Mouse (Mus musculus): ENCODE data around the gene Gm28374.
A peak's percentile ranks its signal among the peaks of the same experiment; 100 is the strongest.
"Not testable (repeated sequence)": the region's sequence is repeated elsewhere in the genome, so short reads cannot be mapped to it uniquely, and the experiment has no call there.

Gm28374 gene

GRCm38 (mm10) chr19:6054296-6054695 lies 27.8 kb downstream of the Gm28374 start:
- no peak for DNase-seq

DNA sequence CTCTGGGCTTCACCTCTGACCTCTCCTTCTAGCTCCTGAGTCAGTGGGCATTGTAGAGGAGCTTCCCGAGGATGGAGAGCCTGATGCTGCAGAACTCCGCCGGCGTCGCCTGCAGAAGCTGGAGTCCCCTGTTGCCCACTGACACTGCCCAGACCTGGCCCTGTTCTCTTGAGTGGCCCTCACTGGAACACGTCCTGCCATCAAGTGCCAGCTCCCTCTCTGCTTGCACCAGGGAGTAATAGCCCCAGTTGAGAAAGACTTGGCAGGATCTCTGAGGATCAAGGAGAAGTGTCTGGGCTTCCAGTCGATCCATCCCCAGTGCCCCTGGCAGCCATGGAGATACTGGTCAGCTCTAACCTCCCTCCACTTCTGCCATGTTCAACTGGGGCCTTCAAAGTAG lies 29.5 kb downstream of the Gm28374 start:
- DNase-seq, result no peak

DNA sequence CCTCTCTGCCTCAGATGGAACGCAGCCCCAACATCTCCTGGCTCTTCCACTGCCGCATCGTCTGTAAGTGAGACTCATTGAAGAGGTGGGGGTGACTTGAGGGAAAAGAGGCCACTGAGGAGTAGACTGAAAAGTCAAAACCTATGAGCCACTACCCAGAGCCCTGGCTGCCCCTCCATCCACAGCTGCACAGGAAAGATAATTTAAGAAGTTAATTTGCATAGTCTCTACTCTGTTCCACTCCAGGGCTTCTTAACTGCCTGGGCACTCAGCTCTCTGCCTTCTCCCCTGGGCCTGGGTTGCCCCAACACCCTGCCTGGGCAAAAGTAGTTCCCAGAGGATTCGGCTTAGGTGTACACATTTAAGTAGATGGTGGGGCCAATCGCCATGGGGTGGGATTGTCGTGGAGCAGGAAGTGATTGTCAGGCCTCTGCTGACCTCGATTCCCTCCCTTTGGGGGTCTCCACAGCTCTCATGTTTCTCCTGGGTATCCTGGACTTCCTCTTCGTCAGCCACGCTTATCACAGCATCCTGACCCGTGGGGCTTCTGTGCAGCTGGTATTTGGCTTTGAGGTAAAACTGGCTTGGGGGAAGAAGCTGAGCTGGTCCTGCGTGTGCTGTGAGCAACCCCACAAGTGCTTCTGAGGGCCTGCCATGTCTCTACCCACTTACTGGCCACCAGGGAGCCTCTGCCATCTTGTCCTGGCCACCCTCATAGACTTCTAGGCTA lies 33.2 kb downstream of the Gm28374 start:
- no peak for DNase-seq

DNA sequence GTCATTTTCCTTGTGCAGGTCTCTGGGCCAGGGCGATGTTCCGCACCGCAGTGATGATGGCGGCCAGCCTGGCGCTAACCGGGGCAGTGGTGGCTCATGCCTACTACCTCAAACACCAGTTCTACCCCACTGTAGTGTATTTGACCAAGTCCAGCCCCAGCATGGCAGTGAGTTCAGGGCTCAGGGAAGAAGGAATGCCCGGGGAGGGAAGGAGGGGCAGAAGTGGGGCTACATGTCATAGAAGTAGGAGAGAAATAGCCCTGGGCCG lies 34.2 kb downstream of the Gm28374 start:
- DNase-seq, result no peak

- DNase-seq, result no peak
These were observed 34.7 kb downstream of the Gm28374 start for GRCm38 (mm10) chr19:6047154-6047898.

DNA sequence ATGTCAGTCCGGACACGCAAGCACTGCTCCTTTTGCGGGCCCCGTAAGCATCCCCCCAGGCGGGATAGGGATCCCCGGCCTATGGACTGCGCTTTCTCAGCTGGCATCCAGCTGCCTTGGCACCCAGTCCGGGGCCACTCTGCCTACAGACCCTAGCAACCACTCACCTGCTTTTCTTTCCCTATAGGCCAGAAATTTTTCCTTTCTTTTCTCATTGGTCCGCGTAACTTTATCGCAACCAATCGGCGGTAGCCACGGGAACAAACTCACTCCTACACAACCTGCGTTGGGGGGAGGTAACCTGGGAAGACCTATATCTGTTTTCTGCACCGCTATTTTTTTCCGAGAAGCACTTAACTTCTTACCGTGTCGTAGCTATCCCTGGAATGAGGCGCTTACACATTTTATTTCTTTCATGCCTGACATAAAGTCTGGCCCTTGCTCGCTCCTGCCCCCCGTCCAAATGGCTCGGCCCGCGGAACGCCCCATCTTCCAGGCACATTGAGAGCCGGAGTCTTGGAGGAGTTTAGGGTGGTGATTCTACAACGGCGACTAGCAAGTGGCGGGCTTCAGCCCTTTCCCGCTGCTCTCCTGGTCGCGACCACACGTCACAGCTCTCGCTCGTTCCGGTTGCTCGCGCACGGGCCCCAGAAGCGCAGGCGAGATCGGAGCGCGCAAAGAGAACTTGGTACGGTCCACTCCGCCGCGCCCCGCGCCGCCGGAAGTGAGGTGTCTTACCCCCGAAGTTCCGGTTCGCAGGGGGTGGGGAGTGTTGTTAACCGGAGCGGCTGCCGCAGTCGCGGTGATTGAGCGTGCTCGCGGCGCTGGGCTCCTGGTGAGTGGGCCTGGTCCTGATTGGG lies 35.5 kb downstream of the Gm28374 start, which contains the start of gene Syvn1:
TSS of gene Syvn1 (plus strand) at position 283 of the 860 bp plus-strand sequence.
- DNase-seq, result peak; percentile 92

DNA sequence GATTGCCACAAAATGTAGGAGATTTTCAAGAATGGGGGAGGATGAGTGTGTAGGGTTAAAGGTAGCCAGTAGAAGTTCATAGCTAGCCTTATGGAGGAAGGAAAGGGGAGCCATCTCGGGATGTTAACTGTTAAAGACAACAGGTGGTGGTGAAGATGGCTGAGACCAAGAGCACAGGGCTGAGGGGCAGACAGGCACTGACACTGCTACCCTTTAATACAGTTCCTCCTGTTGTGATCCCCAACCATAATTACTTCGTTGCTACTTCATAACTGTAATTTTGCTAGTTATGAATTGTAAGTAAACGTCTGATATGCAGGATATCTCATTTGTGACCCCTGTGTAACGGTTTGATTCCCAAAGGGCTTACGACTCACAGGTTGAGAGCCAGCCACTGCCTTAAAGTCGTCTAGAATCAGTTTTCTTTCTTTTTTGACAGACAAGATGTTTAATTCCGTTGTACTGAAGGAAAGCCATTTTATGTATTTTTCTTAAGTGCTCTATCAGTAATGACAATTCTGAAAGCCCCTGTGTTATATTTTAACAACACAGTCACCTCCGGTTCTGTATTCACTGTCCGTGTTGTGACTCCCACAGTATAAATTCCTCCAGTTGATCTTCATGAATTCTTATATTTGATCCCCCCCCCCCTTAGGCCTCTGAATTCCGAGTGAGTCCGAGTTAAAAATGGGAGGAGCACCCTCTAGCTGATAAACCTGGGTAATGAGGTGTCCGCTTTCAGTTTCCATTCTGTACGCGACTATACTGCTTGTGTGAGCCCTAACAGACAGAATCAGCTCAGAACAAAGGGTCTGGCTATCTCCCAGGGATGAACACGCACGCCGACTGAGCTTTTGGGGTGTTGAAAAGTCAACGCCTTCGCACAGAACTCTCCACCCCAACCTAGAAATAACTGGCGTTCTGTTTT lies 36.4 kb downstream of the Gm28374 start:
- no peak for DNase-seq

DNA sequence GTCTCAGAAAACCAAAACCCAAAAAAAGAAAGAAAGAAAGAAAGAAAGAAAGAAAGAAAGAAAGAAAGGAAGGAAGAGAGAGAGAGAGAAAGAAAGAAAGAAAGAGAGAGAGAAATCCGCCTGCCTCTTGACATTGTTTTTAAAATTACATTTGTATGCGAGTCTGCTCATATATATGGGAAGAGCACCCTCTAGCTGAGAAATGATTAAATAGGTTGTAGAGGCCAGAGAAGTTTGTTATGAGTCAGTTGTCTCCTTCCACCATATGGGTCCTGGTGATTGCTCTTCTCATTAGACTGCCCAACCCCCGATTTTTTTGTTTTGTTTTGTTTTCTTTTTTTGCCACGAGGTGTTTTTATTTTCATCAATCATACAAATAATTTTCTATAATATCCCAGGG lies 38.0 kb downstream of the Gm28374 start:
- not testable (repeated sequence) for DNase-seq

- no peak for DNase-seq
These were observed 39.8 kb downstream of the Gm28374 start for GRCm38 (mm10) chr19:6042293-6042692.

- no peak for DNase-seq
These were observed 42.1 kb downstream of the Gm28374 start for GRCm38 (mm10) chr19:6040002-6040401.

- no peak for DNase-seq
These were observed 43.7 kb downstream of the Gm28374 start for GRCm38 (mm10) chr19:6038326-6038725.

DNA sequence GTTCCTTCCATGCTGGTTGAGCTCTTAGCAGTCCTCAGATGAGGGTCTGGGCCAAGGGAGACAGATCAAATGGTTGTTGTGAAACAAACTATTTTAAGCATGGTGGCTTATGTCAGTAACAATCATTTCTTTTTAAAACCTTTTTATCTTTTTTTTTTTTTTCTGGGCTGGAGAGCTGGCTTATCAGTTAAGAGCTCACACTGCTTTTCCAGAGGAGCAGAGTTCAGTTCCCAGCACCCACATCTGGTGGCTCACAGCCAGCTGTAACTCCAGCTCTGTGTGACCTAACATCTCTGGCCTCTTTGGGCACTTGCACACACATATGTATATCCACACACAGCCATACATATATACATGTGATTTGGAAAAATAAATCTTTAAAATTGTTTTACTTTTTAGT lies 44.4 kb downstream of the Gm28374 start:
- DNase-seq, result no peak

DNA sequence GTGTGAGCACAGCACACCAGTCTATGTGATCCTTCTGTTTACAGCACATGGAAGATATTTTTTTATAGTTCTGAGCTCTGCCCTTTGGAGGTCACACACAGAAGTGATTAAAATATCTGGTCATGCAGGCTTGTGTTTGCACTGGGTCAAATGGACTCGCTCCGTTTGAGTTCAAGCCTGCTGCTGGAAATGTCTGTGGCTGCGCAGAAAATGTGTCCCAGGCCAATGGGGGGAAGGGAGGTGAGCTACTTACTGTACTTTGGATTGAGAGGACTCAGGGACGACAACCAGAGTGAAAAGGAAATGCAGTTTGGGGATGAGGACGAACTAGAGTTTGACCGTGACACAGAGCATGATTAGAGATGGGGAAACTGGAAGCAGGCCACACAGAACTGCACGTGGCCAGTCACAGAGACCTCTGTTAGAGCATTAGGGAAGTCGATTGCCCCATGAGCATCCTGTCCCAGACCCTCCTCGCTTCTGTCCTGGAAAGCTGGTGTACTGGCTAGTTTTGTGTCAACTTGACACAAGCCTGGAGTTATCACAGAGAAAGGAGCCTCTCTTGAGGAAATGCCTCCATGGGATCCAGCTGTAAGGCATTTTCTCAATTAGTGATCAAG lies 46.0 kb downstream of the Gm28374 start:
- DNase-seq, result no peak

- no peak for DNase-seq
These were observed 51.4 kb downstream of the Gm28374 start for GRCm38 (mm10) chr19:6030520-6031280.

GRCm38 (mm10) chr19:6029426-6029825 lies 52.6 kb downstream of the Gm28374 start:
- DNase-seq, result no peak

- no peak for DNase-seq
These were observed 53.1 kb downstream of the Gm28374 start for GRCm38 (mm10) chr19:6028991-6029390.
